Mouse (Mus musculus): ENCODE data around the gene Slc9c1.

The Slc9c1 gene

DNA sequence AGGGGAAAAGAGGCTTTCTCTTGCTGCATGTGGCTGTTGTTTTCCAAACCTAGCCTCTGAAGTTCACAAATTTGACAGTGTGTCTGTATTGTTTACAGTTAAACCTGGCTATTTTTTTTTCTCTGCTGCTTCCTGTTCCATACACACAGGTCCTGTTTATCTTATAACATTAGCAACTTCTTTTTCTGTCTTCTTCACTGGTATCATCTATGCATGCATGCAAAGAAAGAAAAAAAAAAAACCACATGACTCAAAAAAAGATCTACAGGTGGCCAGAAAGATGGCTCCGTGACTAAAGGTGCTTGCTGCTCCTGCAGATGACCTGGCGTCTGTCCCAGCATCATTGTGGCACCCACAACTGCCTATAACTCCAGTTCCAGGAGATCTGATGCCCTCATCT is 90.2 kb downstream of the Slc9c1 start:
- peak; percentile 19 for DNase-seq (ENCODE audit: low read depth)

DNA sequence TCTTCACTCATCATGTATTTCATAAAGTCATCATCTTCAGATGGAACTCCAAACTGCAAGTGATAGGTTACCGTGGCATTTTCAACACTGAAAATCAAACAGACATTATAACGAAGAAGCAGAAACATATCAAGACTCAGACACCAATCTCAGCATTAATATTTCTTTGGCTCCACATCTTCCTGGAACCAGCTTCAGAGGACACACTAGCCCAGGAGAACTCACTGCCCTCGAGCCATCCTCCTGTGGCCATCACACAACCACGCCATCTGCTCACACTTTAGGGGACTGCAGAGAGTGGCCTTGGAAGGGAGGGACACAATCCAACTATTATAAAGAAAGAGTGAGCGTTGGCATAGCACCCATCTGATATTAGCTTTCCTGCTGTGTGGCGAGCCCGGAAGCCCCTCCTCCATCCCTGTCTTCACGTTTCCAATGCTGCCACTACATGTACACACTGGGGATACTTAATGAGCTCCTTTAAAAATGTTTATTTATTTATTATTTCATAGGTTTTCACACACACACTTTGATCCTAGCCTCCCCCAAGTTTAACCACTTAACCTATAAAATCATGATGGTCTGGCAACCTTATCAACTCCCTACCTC is 94.5 kb downstream of the Slc9c1 start:
- DNase-seq (ENCODE audit: low read depth), result no peak

DNA sequence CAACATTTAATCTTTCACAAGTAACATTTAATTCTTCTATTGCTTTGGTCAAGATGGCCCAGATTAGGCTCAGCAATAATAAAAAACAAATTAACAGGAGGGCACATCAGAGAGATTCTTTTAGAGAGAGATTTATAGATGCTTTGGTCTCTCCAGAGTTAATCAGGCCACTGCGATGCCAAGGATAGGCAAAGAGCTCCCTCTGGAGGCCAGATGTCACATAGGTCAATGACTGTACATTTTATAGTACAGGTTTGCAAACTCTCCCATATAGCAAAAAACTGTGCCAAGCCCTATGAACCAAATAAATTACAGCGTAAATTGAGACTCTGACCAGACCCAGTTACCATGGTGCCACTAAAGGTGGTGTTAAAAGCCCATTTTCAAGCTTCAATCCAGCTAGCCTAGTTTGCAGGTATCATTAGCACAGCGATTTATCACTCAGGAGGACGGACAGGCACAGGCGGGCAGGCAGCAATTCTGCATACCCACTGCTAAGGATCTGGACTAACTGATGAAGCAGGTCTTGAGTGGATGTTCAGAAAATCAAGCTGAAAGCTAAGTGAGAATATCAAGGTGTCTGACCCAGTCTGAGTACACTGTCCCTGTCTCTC is 95.3 kb downstream of the Slc9c1 start:
- DNase-seq (ENCODE audit: low read depth), result peak; percentile 78

DNA sequence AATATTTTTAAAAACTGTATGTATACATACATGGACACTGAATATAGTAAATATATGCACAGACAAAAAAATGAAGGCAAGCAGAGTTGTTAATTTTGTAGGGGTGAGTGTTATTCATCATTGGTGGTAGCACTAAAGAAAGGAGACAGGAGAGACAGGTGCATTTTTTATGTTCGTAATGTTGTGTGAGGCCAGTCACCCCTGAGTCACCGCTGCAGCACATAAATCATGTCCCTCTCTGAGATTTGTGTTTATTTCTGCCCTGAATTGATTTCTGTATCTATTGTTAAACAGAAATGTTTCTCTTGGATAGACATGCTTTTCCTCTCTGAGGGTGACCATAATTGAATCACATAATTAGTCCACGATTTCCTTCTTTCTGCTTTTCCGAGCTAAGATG is 97.3 kb downstream of the Slc9c1 start:
- no peak for DNase-seq (ENCODE audit: low read depth)

DNA sequence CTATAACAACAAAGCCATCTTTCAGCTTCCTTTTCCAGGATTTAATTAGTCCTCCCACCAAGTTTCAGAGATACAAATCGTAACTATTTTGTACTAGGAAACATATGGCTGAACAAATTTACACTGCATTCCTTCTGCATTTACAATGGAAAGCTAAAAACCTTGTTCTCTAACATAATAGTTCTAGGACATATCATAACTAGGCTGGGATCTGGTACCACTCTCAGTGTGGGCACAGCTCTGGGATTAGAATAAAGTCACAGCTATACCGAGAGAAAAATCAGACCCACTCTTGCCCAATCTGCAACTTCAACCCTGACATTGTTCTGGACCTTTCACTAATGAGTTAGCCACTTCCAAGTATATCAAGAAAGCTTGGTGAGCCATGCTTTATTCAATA is 100.7 kb downstream of the Slc9c1 start:
- no peak for DNase-seq (ENCODE audit: low read depth)

DNA sequence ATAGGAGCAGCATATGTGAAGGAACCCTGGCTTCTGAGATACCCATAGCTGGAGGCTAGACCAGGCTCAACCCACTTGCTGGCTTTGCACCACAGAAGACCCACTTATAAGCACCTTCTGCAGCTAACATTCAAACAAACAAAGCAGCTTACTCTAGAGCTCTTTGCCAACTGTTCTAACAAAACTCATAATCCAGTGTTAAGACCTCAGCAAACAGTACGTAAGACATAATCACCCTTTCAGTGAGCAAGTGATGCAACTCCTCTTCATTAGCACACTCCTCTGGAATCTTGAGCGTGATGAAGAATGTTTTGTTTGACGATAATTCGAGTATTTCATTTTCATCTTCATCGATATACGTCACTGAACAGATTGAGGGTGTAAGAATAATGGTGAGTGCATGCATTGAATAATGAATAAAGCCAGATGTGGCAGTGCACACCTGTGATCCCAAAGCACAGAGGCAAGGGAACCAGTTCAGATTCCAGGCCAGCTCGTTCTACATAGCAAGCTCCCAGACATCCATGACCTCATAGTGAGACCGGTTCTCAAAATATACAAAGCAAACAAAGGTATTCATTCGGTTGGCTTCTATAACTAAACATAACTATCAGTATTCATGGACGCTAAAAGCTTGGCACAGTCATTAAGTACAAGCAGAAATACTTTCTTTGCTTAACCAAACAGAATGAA is 105.1 kb downstream of the Slc9c1 start:
- DNase-seq (ENCODE audit: low read depth), result no peak

DNA sequence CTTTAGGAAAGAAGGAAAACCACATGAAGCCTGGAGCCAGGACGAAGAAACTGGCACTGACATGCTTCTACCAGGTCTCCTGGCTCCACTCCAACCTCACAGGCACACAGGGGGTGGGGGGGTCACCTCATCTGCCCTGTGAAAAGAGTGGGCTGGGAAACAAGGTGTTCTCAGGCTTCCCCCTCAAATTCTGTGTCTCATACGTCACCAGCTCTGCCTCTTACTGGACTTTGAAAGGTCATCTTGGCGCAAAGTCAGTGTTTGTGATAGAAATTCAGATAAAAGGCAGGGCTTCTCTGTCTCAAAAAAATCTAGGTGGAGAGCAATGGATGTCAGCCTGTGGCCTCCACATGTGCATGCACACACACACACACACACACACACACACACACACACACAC is 106.2 kb downstream of the Slc9c1 start:
- no peak for DNase-seq (ENCODE audit: low read depth)

DNA sequence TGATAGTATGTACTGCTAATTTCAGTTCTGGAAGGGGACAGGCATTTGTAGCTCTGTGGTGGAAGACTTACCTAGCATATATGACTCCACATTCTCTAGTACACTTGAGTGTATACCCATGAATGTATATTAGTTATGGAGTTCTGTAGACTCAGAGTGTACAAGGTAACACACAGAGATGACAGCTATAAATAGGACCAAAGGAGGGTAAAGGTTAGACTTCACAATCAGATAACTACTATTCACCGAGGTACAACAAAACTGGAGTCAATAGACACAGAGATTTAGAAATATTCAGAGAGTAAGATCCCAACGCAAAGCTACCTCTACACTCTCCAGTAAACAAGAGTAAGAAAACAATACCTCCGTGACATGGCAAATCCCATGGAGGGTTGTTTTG is 108.8 kb downstream of the Slc9c1 start:
- DNase-seq (ENCODE audit: low read depth), result no peak

DNA sequence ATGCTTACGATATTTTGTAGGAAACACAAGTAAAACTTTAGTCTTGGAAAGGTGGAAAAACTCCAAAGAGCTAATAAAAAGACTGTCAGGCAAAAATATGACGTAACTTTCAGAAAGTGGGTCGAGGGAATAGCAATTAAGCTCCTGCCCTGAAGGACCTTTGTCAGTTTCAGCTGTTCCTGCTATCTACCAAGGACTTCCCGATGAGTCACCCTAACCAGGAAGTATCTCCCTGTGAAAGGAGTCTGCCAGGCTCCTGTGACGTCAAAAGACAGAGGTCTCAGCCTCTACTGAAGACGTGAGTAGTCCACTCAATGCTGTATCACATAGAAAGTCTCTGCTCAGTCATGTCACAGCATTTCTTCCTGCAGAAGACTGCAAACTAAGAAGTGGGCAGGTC is 109.3 kb downstream of the Slc9c1 start:
- no peak for DNase-seq (ENCODE audit: low read depth)

DNA sequence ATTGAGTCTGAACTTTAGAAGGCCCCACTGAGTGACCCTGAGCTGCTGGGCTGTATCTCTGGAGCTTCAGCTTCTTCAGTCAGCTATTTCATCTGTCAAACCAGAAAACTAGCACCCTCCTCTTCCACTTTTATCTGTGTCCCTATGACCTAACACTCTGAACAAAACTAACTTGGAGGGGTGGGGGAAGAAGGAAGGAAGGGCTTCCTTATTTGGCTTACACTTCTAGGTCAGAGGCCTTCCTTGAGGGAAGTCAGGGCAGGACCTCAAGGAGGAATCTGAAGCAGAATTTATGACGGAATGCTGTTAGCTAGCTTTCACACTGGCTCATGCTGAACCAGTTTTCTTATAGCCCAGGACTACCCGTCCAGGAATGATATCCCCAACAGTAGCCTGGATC is 116.4 kb downstream of the Slc9c1 start:
- DNase-seq (ENCODE audit: low read depth), result no peak

DNA sequence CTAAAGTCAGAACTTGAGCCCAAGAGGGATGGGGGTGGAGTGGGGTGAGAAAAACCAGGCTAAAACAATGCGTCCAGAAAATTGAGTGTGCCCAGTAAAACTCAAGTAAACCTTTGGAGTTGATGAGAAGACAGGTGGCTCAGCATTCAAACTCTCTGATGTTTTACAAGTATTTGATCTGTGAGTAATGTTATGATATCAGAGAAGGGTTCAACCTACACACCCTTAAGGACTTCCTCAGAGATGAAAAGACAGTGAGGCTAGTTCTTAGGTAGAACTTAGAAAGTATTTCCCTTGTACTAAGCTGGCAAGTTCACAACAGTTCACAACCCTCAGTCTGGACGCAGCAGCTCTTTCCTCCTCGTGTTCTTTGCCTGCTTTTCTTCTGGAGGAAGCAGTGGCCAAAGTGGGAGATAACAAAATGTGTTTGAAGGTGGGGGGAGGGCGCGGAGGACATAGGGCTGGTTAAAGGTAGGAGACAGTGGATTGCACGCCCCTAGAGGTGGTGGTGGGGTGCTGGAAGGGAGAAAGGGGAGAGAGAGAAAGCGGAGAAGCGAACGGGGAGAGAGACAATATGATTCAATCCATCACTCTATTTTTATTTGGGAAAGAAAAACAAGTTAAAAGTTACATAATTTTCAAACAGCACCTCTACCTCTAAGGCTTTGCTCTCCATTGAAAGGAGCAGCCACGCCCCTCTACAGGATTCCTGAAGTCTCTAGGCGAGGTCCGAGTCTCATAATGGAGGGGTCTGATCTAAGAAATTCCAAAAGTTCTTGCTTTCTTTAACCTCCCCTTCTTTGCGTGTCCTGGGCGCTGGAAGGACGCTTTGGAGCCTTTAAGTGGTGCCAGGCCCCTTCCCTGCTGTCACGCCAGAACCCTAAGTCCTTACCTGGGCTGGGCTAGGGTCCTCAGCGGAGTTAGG is 118.2 kb downstream of the Slc9c1 start:
- DNase-seq (ENCODE audit: low read depth), result peak; percentile 13

DNA sequence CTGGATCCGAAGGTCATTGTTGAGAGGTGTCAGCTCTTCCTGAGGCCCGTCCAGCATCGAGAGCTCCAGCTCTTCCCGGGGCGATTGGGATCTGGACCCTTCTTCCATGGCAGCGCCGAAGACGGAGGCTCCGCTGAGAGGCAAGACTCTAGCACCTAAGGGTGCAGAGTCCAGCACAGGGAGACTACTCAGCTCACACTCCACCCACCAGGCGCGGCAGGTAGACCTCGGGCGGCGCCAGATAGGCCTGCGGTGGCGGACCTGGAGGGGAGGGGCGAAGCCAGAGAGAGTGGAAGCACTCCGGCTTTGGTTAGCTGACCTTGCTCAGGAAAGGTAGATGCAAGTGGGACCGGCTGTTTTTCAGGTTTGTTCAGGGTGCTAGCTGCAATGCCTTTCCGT is 118.8 kb downstream of the Slc9c1 start, which contains the start of gene BC016579:
TSS of gene BC016579 (minus strand) at position 135 of the 399 bp plus-strand sequence.
- DNase-seq (ENCODE audit: low read depth), result no peak

DNA sequence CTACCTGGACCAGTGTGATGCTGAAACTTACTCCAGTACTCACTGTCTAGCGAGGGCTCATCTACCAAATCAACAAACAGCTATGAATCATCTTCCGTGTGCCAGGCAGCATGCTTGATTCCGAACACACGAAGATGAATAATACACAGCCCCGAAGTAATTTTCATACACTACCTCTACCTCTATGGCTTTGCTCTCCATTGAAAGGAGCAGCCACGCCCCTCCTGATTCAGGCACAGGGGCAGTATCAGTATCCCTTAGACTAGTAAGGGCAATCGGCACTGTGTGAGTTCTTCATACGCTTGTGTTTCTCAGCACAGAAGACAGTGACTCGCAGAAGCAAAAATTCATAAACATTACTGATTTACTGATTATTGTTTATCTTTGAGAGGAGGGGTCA is 119.4 kb downstream of the Slc9c1 start:
- no peak for DNase-seq (ENCODE audit: low read depth)

Data from induced T-regulatory cell, adult 2 months (primary cell).